Mouse (Mus musculus) cortical plate, adult 2 months (tissue): ENCODE measurements at regions not wholly inside any gene's neighbourhood (a gene's known extent, or its start where the extent isn't known, plus 50 kb on each side); places are given as distances from the start of the nearest gene placed in this dataset.

Source experiments
- CTCF ChIP-seq: fragments of 200-500 bp; IDR thresholded peaks from 2 replicates; pipeline ENCODE4 v1.5.1; 2011; ENCODE audit warnings: mild to moderate bottlenecking, control low read depth, low read length; ENCODE audit not compliant: insufficient read depth; ENCODE audit errors: extremely low read depth
- POLR2A ChIP-seq: fragments of 200-500 bp; IDR thresholded peaks from 2 replicates; pipeline ENCODE4 v1.6.1; 2011; ENCODE audit warnings: mild to moderate bottlenecking, low read length, control low read depth; ENCODE audit not compliant: insufficient read depth; ENCODE audit errors: extremely low read depth

DNA sequence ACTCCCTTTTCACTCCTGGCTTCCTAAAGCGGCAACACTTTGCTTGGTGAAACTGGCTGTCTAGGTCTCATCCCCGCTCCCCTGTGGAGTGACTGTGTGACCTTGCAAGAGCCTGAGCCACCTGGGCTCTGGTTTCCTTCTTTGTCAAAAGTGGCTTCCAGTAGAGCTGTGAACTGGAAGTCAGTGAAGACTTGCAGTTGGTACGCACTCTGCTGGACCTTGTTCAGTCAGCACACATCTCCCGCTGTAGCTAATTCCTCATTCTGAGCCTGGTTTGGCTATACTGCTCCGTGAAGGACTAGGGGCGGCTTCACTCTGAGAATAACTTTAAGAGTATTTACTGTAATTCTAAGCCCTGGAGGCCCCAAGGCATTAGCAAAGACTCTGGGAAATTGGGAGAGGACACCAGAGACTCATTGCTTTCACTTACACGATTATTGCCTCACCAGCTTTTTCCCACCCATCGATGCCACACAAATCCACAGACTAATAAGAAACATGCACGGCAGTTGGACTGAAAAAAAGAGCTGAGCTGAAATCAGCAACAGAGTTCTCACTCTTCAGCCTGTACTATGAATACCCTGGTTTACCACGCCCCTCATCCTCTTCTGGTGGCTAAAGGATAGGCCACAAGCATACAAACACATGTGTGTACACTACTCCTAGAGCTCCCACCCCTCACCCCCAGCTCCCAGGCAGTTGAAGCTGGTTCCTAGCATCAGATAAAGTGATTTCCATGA, 295.4 kb downstream of the Ets1 start:
- TF ChIP-seq CTCF, result no peak
- TF ChIP-seq POLR2A, result no peak
